Mouse (Mus musculus): ENCODE data around the gene Commd2.

DNA sequence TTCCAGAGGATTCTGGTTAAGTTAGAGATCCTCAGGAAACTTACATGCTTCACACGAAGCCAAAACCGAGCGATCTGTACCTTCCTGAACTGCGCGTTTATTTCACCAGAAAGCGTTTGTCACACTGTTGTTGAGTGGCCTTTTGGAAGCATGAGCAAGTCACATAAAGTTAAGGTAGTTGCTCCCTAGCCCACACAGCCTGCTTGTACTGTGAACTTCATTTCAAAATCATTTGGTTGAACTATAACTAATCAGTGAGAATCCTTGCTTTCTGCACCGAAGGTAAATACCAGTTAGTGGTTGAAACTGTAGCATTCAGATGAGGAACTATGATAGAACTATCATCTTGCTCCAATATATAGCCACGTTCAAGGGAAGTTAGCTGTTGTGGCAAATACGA is 45.3 kb upstream of the Commd2 start:
- no peak for TF ChIP-seq CTCF (IDR thresholded peaks at IDR 0.05; ENCODE audit: control insufficient read depth, insufficient read depth, insufficient replicate concordance, low read depth, low read length)
- no peak for TF ChIP-seq POLR2A (IDR thresholded peaks at IDR 0.05; ENCODE audit: control insufficient read depth, low read depth, low read length)

All from testis, adult 2 months (tissue).